Mouse (Mus musculus) testis, adult 2 months (tissue): Measurements from ENCODE around the gene Lce1f.

Experiments
- CTCF ChIP-seq: fragments of 200-500 bp; IDR thresholded peaks from 2 replicates; pipeline ENCODE4 v1.5.1; 2012; ENCODE audit warnings: low read depth, mild to moderate bottlenecking, inconsistent platforms, low read length, moderate library complexity; ENCODE audit not compliant: control insufficient read depth, insufficient read depth, insufficient replicate concordance
- POLR2A ChIP-seq: fragments of 200-500 bp; IDR thresholded peaks from 2 replicates; pipeline ENCODE4 v1.6.1; 2012; ENCODE audit warnings: low read depth, mild to moderate bottlenecking, inconsistent platforms, low read length, moderate library complexity; ENCODE audit not compliant: control insufficient read depth

DNA sequence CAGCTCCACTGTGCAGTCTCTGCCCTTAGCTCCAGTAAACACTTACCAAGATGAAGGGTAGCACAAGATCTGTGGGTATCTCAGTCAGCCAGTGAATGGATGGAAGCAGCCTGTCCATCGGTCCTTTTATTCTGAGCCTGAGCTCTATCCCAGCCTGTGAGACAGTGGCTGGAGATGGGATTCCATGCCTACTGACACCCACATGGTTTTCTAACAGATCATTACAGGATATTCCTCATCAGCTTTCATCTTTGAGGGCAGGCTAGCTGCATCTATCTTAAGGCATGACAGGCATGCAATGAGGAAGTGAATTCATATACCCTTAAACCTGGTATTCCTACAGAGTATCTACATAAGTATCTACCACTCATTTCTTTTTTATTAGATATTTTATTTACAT, 44.8 kb upstream of the Lce1f start, which contains the start of gene Lce1h:
- TF ChIP-seq CTCF, result no peak
- no peak for TF ChIP-seq POLR2A
